Mouse (Mus musculus): ENCODE results near the gene Cntnap5c. TPM values are rescaled to one million over a fixed set of nuclear protein-coding genes. Genes with fewer than 3 reads are reported as not detected.
A peak's percentile ranks its signal among the peaks of the same experiment; 100 is the strongest.

Gene Cntnap5c
- polyA plus RNA-seq, 1 experiment from 2014 or later = 0.13 TPM

- ATAC-seq (ENCODE audit: insufficient read depth, low FRiP score, low TSS enrichment) (peak; percentile 51), DNase-seq (ENCODE audit: low spot score) (no peak)
- Histone ChIP-seq H3K4me1 (ENCODE audit: control insufficient read depth, insufficient read depth, low read length) (no peaks in the 10 kb centered on the region), H3K9ac (ENCODE audit: low read length) (no peak overlapping the region), H3K4me2 (ENCODE audit: low read depth) (no peak overlapping the region), H3K4me3 (ENCODE audit: low read depth, low read length) (no peak overlapping the region), H3K27ac (ENCODE audit: low read depth, low read length) (no peak overlapping the region), H3K27me3 (ENCODE audit: control insufficient read depth, insufficient read depth, low read length) (no peaks in the 10 kb centered on the region), H3K9me3 (ENCODE audit: control insufficient read depth, low read length) (no peaks in the 10 kb centered on the region), H3K36me3 (ENCODE audit: control insufficient read depth, insufficient read depth, low read length) (no peaks in the 10 kb centered on the region)
- 57% methylated on average over 4 of the region's 4 CpGs for WGBS
Observed at GRCm38 (mm10) chr17:58363582-58364267, 594.4 kb downstream of the Cntnap5c start.

- H3K27ac ChIP-seq (ENCODE audit: low read depth, low read length) = no peak overlapping the region
- DNase-seq (ENCODE audit: low spot score) (no peak), ATAC-seq (ENCODE audit: insufficient read depth, low FRiP score, low TSS enrichment) (no peak)
- H3K27me3 ChIP-seq (ENCODE audit: control insufficient read depth, insufficient read depth, low read length) = no peaks in the 10 kb centered on the region
- H3K9me3 ChIP-seq (ENCODE audit: control insufficient read depth, low read length) = no peaks in the 10 kb centered on the region
- no peak overlapping the region for H3K4me3 ChIP-seq (ENCODE audit: low read depth, low read length)
- H3K4me2 ChIP-seq (ENCODE audit: low read depth) = no peak overlapping the region
- H3K36me3 ChIP-seq (ENCODE audit: control insufficient read depth, insufficient read depth, low read length) = no peaks in the 10 kb centered on the region
- no peak overlapping the region for H3K9ac ChIP-seq (ENCODE audit: low read length)
- no peaks in the 10 kb centered on the region for H3K4me1 ChIP-seq (ENCODE audit: control insufficient read depth, insufficient read depth, low read length)
Observed at GRCm38 (mm10) chr17:58370089-58370488, 600.7 kb downstream of the Cntnap5c start.

GRCm38 (mm10) chr17:58407769-58408168, 638.4 kb downstream of the Cntnap5c start:
- H3K4me1 ChIP-seq (ENCODE audit: control insufficient read depth, insufficient read depth, low read length) = no peaks in the 10 kb centered on the region
- H3K4me3 ChIP-seq (ENCODE audit: low read depth, low read length) = no peak overlapping the region
- H3K9me3 ChIP-seq (ENCODE audit: control insufficient read depth, low read length) = no peaks in the 10 kb centered on the region
- no peaks in the 10 kb centered on the region for H3K36me3 ChIP-seq (ENCODE audit: control insufficient read depth, insufficient read depth, low read length)
- ATAC-seq (ENCODE audit: insufficient read depth, low FRiP score, low TSS enrichment) = no peak
- no peak for DNase-seq (ENCODE audit: low spot score)
- H3K9ac ChIP-seq (ENCODE audit: low read length) = no peak overlapping the region
- H3K4me2 ChIP-seq (ENCODE audit: low read depth) = no peak overlapping the region
- no peak overlapping the region for H3K27ac ChIP-seq (ENCODE audit: low read depth, low read length)
- no peaks in the 10 kb centered on the region for H3K27me3 ChIP-seq (ENCODE audit: control insufficient read depth, insufficient read depth, low read length)

DNA sequence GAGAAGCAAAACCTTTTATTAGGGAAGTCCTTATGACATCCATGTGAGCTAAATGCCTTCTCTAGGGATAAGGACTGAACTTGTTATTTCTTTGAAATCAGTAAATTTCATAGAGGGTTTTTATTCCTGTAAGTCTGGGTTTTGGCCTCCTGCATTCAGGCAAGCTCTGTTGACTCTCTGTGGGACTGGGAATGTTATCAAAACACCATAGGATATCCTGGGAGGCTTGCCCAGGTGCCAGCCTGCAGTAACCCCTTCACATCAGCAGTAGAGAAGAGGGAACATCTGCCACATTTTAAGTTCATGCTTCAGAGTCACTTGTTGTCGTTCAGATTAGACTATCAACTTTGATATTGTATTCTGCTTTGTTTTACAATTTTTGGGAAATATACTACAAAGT, 639.4 kb downstream of the Cntnap5c start:
- no peak overlapping the region for H3K9ac ChIP-seq (ENCODE audit: low read length)
- no peaks in the 10 kb centered on the region for H3K36me3 ChIP-seq (ENCODE audit: control insufficient read depth, insufficient read depth, low read length)
- no peaks in the 10 kb centered on the region for H3K9me3 ChIP-seq (ENCODE audit: control insufficient read depth, low read length)
- no peak overlapping the region for H3K27ac ChIP-seq (ENCODE audit: low read depth, low read length)
- no peaks in the 10 kb centered on the region for H3K4me1 ChIP-seq (ENCODE audit: control insufficient read depth, insufficient read depth, low read length)
- WGBS = 80% methylated on average over 1 of the region's 1 CpGs
- no peak overlapping the region for H3K4me2 ChIP-seq (ENCODE audit: low read depth)
- DNase-seq (ENCODE audit: low spot score) = no peak
- H3K4me3 ChIP-seq (ENCODE audit: low read depth, low read length) = no peak overlapping the region
- H3K27me3 ChIP-seq (ENCODE audit: control insufficient read depth, insufficient read depth, low read length) = no peaks in the 10 kb centered on the region
- ATAC-seq (ENCODE audit: insufficient read depth, low FRiP score, low TSS enrichment) = no peak

- no peak for ATAC-seq (ENCODE audit: insufficient read depth, low FRiP score, low TSS enrichment)
- DNase-seq (ENCODE audit: low spot score) = no peak
- Histone ChIP-seq H3K27ac (ENCODE audit: low read depth, low read length) (no peak overlapping the region), H3K9ac (ENCODE audit: low read length) (no peak overlapping the region), H3K4me1 (ENCODE audit: control insufficient read depth, insufficient read depth, low read length) (no peaks in the 10 kb centered on the region), H3K36me3 (ENCODE audit: control insufficient read depth, insufficient read depth, low read length) (no peaks in the 10 kb centered on the region), H3K4me3 (ENCODE audit: low read depth, low read length) (no peak overlapping the region), H3K9me3 (ENCODE audit: control insufficient read depth, low read length) (no peaks in the 10 kb centered on the region), H3K4me2 (ENCODE audit: low read depth) (no peak overlapping the region), H3K27me3 (ENCODE audit: control insufficient read depth, insufficient read depth, low read length) (no peaks in the 10 kb centered on the region)
Observed at GRCm38 (mm10) chr17:58437443-58437842, 668.1 kb downstream of the Cntnap5c start.

Other genes with a start within 250 kb of the Cntnap5c start
- not detected in 2 replicates for gene Vmn2r120, start 224.1 kb upstream of the Cntnap5c start, polyA plus RNA-seq (2014; fragmentation: Nextera tagmentation; extraction: Ambion mirVana)
- not detected in 2 replicates for gene Gm21834, start 27.4 kb upstream of the Cntnap5c start, polyA plus RNA-seq (2014; fragmentation: Nextera tagmentation; extraction: Ambion mirVana)

All from neural tube, embryonic 11.5 days (tissue).